Mouse (Mus musculus): ENCODE data around the gene Fbln2. TPM values are rescaled to one million over a fixed set of nuclear protein-coding genes. Genes with fewer than 3 reads are reported as not detected.

Fbln2 gene
- polyA plus RNA-seq, 1 experiment from 2014 or later = 34.4 TPM

- H3K27ac ChIP-seq (replicated peaks) = no peak overlapping the region
- no peak overlapping the region for H3K9ac ChIP-seq
- WGBS = 46% methylated on average over 9 of the region's 9 CpGs
- no peak for ATAC-seq (ENCODE audit: low read depth)
- no peak overlapping the region for H3K4me3 ChIP-seq
- H3K27me3 ChIP-seq = peaks cover 17% of the 10 kb centered on the region
- H3K4me1 ChIP-seq (replicated peaks) = peaks cover 27% of the 10 kb centered on the region
- H3K9me3 ChIP-seq = no peaks in the 10 kb centered on the region
- no peak overlapping the region for H3K4me2 ChIP-seq
- no peaks in the 10 kb centered on the region for H3K36me3 ChIP-seq
Measured at GRCm38 (mm10) chr6:91218445-91218844, 6.2 kb downstream of the Fbln2 start.

GRCm38 (mm10) chr6:91218871-91219270, 6.6 kb downstream of the Fbln2 start:
- H3K27ac ChIP-seq (replicated peaks) = no peak overlapping the region
- peaks cover 29% of the 10 kb centered on the region for H3K4me1 ChIP-seq (replicated peaks)
- no peaks in the 10 kb centered on the region for H3K36me3 ChIP-seq
- H3K9ac ChIP-seq = no peak overlapping the region
- H3K4me2 ChIP-seq = no peak overlapping the region
- WGBS = 71% methylated on average over 3 of the region's 3 CpGs
- H3K27me3 ChIP-seq = peaks cover 12% of the 10 kb centered on the region; the same call in 1 of the 2 replicates
- H3K9me3 ChIP-seq = no peaks in the 10 kb centered on the region
- H3K4me3 ChIP-seq = no peak overlapping the region
- ATAC-seq (ENCODE audit: low read depth) = no peak

GRCm38 (mm10) chr6:91220062-91220461, 7.8 kb downstream of the Fbln2 start:
- H3K9ac ChIP-seq = no peak overlapping the region
- no peaks in the 10 kb centered on the region for H3K36me3 ChIP-seq
- H3K9me3 ChIP-seq = no peaks in the 10 kb centered on the region
- H3K27me3 ChIP-seq = 0 out of 2 replicates have a peak, but pooled peaks cover 2% of the 10 kb centered on the region
- H3K27ac ChIP-seq (replicated peaks) = no peak overlapping the region
- peaks cover 32% of the 10 kb centered on the region for H3K4me1 ChIP-seq (replicated peaks)
- H3K4me2 ChIP-seq = no peak overlapping the region
- ATAC-seq (ENCODE audit: low read depth) = no peak
- H3K4me3 ChIP-seq = no peak overlapping the region

DNA sequence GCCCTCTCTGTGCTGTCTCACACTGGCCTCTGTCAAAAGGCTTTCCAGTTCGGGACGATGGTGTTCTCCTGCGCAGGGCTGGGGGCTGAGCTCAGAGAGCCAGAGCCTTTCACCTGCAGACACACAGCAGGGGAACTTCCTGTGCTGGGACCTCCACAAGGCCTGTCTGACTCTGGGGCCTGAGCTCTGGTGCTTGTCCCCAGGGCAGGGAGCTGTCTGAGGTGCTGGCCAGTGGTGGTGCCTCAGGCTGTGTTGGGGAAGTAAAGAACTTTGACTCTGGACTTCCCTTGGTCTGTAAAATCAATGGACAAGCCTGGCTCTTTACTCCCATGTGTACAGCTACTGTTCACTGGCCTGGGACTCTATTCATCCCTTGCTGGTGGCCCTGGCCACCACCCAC, 8.8 kb downstream of the Fbln2 start:
- Histone ChIP-seq H3K9ac (no peak overlapping the region), H3K27me3 (0 out of 2 replicates have a peak, but pooled peaks cover 2% of the 10 kb centered on the region), H3K27ac (replicated peaks) (no peak overlapping the region), H3K4me1 (replicated peaks) (peaks cover 28% of the 10 kb centered on the region), H3K9me3 (no peaks in the 10 kb centered on the region), H3K4me3 (no peak overlapping the region), H3K36me3 (no peaks in the 10 kb centered on the region), H3K4me2 (no peak overlapping the region)
- no peak for ATAC-seq (ENCODE audit: low read depth)
- 12% methylated on average over 3 of the region's 3 CpGs for WGBS

DNA sequence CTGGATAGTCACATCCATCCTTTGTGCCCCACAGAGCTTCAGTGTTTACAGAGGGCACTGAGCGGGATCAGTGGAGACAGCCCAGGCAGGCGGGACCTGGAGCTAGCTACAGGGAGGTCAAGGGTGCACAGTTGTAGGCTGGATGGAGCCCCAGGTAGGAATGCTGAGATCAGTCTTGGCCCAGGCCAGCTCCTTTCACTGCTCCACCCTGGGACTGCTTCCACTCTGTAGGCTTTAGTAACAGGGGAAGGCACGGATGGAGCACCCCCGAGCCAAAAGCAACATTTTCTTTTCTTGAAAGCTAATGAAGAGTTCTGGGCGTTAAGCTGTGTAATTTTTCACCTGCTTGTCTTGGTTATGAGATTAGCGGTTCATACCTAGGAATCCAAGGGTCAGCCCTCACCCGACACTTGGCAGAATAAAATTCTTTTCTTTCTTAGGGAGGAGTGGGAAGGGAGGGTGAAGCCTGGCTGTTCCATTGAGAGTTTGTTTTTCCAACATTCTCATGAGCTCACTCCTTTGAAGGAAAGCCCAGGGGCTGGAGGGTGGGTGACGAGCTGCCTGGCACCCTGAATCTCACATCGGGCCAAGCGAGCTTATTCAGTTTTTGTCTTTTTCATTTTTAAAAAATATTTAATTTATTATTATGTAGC, 10.6 kb downstream of the Fbln2 start:
- no peak overlapping the region for H3K27ac ChIP-seq (replicated peaks)
- 82% methylated on average over 10 of the region's 10 CpGs for WGBS
- H3K9ac ChIP-seq = no peak overlapping the region
- no peak overlapping the region for H3K4me2 ChIP-seq
- no peak overlapping the region for H3K4me3 ChIP-seq
- peaks cover 28% of the 10 kb centered on the region for H3K4me1 ChIP-seq (replicated peaks)
- ATAC-seq (ENCODE audit: low read depth) = 0 out of 2 replicates have a peak, but pooled peaks have one; percentile 29
- H3K9me3 ChIP-seq = no peaks in the 10 kb centered on the region
- no peaks in the 10 kb centered on the region for H3K36me3 ChIP-seq
- 0 out of 2 replicates have a peak, but pooled peaks cover 2% of the 10 kb centered on the region for H3K27me3 ChIP-seq

- Histone ChIP-seq H3K4me2 (no peak overlapping the region), H3K36me3 (no peaks in the 10 kb centered on the region), H3K27ac (replicated peaks) (no peak overlapping the region), H3K4me3 (no peak overlapping the region), H3K4me1 (replicated peaks) (peaks cover 18% of the 10 kb centered on the region), H3K9me3 (no peaks in the 10 kb centered on the region), H3K9ac (no peak overlapping the region), H3K27me3 (0 out of 2 replicates have a peak, but pooled peaks cover 2% of the 10 kb centered on the region)
- WGBS = 86% methylated on average over 6 of the region's 6 CpGs
- no peak for ATAC-seq (ENCODE audit: low read depth)
Measured at GRCm38 (mm10) chr6:91224939-91225338, 12.7 kb downstream of the Fbln2 start.

DNA sequence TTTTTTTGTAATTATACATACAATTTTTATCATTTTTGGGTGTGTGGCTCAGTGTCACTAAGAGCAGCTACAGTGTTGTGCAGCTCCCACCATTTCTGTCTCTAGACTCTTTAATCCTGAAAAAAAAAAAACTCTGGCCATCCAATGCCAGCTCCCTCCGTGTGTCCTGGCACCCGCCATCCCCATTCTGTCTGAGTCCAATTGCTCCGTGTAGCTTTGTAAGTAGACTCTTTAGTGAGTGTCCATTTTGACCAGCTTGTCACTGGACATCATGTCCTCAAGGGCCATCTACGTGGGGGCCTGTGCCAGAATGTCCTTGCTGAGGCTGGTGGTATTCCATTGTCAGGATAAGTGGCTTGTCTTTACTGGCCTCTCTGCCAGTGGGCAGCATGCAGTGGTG, 13.1 kb downstream of the Fbln2 start:
- H3K27ac ChIP-seq (replicated peaks) = no peak overlapping the region
- no peaks in the 10 kb centered on the region for H3K36me3 ChIP-seq
- no peak overlapping the region for H3K9ac ChIP-seq
- H3K27me3 ChIP-seq = 0 out of 2 replicates have a peak, but pooled peaks cover 2% of the 10 kb centered on the region
- no peak for ATAC-seq (ENCODE audit: low read depth)
- peaks cover 18% of the 10 kb centered on the region for H3K4me1 ChIP-seq (replicated peaks)
- 92% methylated on average over 4 of the region's 4 CpGs for WGBS
- no peak overlapping the region for H3K4me2 ChIP-seq
- H3K4me3 ChIP-seq = no peak overlapping the region
- H3K9me3 ChIP-seq = no peaks in the 10 kb centered on the region

- H3K4me3 ChIP-seq = no peak overlapping the region
- no peak for ATAC-seq (ENCODE audit: low read depth)
- 0 out of 2 replicates have a peak, but pooled peaks cover under 1% of the 10 kb centered on the region for H3K27me3 ChIP-seq
- no peak overlapping the region for H3K4me2 ChIP-seq
- peaks cover 18% of the 10 kb centered on the region for H3K4me1 ChIP-seq (replicated peaks)
- WGBS = 87% methylated on average over 1 of the region's 1 CpGs
- H3K27ac ChIP-seq (replicated peaks) = no peak overlapping the region
- H3K9me3 ChIP-seq = no peaks in the 10 kb centered on the region
- H3K36me3 ChIP-seq = no peaks in the 10 kb centered on the region
- H3K9ac ChIP-seq = no peak overlapping the region
Measured at GRCm38 (mm10) chr6:91226058-91226457, 13.8 kb downstream of the Fbln2 start.

GRCm38 (mm10) chr6:91228980-91229379, 16.7 kb downstream of the Fbln2 start:
- no peak overlapping the region for H3K27ac ChIP-seq (replicated peaks)
- ATAC-seq (ENCODE audit: low read depth) = no peak
- peaks cover 23% of the 10 kb centered on the region for H3K4me1 ChIP-seq (replicated peaks)
- no peak overlapping the region for H3K4me2 ChIP-seq
- WGBS = 70% methylated on average over 4 of the region's 4 CpGs
- H3K4me3 ChIP-seq = no peak overlapping the region
- no peaks in the 10 kb centered on the region for H3K9me3 ChIP-seq
- H3K36me3 ChIP-seq = no peaks in the 10 kb centered on the region
- no peaks in the 10 kb centered on the region for H3K27me3 ChIP-seq
- no peak overlapping the region for H3K9ac ChIP-seq

DNA sequence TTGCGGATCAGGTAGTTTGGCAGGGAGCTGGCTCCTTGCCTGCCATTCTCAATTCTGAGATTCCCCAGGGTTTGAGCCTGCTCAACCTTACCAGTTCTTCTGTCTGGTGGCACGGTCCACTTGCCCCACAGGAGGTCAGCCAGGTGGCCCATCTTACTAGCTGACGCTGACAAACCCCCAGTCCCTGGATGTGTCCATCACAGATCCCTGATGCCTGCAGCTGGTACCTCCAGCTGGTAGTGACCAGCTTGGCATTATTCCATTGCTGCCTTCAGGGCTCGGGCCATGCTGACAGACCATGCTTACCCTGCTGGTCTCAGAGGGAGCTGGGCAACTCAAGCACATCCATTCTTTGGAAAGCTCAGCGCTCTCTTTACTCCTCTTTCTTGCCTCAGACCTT, 18.7 kb downstream of the Fbln2 start:
- no peaks in the 10 kb centered on the region for H3K9me3 ChIP-seq
- ATAC-seq (ENCODE audit: low read depth) = no peak
- H3K9ac ChIP-seq = no peak overlapping the region
- no peak overlapping the region for H3K4me2 ChIP-seq
- no peaks in the 10 kb centered on the region for H3K36me3 ChIP-seq
- H3K27me3 ChIP-seq = no peaks in the 10 kb centered on the region
- no peak overlapping the region for H3K27ac ChIP-seq (replicated peaks)
- no peak overlapping the region for H3K4me3 ChIP-seq
- 80% methylated on average over 5 of the region's 5 CpGs for WGBS
- peaks cover 29% of the 10 kb centered on the region for H3K4me1 ChIP-seq (replicated peaks)

DNA sequence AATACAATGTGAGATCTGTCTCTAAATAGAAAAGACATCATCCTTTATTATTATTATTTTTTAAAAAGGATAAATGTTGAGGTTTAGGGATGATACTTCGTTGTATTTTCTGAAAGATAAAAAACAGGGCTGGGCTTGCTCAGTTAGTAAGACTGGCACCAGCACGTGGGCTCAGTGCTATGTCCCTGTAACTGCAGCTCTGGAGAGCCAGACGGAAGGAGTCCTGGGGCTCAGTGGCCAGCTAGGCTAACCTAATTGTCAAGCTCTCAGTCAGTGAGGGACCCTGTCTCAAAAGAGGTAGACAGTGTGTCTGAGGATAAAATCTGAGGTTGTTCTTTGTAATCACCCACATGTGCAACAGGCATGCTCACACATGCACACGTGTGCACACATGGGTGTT, 19.3 kb downstream of the Fbln2 start:
- Histone ChIP-seq H3K27ac (replicated peaks) (no peak overlapping the region), H3K9ac (no peak overlapping the region), H3K9me3 (no peaks in the 10 kb centered on the region), H3K4me3 (no peak overlapping the region), H3K4me2 (no peak overlapping the region), H3K4me1 (replicated peaks) (peaks cover 34% of the 10 kb centered on the region), H3K36me3 (no peaks in the 10 kb centered on the region), H3K27me3 (no peaks in the 10 kb centered on the region)
- 83% methylated on average over 4 of the region's 4 CpGs for WGBS
- no peak for ATAC-seq (ENCODE audit: low read depth)

DNA sequence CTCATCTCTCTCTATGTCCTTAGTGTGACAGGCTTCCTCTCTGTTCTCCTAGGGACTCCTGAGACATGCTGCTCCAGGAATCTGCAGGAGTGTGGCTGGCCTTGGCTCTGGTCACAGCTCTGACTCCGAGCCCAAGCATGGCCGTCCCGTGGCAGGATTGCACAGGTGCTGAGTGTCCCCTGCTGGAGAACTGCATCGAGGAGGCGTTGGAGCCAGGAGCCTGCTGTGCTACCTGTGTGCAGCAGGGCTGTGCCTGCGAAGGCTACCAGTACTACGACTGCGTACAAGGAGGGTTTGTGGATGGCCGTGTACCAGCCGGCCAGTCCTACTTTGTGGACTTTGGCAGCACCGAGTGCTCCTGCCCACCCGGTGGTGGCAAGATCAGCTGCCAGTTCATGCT, 20.8 kb downstream of the Fbln2 start:
- Histone ChIP-seq H3K36me3 (no peaks in the 10 kb centered on the region), H3K9me3 (no peaks in the 10 kb centered on the region), H3K27ac (replicated peaks) (no peak overlapping the region), H3K4me3 (no peak overlapping the region), H3K27me3 (no peaks in the 10 kb centered on the region), H3K9ac (no peak overlapping the region), H3K4me2 (no peak overlapping the region), H3K4me1 (replicated peaks) (peaks cover 35% of the 10 kb centered on the region)
- 89% methylated on average over 12 of the region's 12 CpGs for WGBS
- no peak for ATAC-seq (ENCODE audit: low read depth)

- no peaks in the 10 kb centered on the region for H3K36me3 ChIP-seq
- H3K4me3 ChIP-seq = no peak overlapping the region
- no peak overlapping the region for H3K9ac ChIP-seq
- peaks cover 35% of the 10 kb centered on the region for H3K4me1 ChIP-seq (replicated peaks)
- no peaks in the 10 kb centered on the region for H3K9me3 ChIP-seq
- no peak overlapping the region for H3K4me2 ChIP-seq
- ATAC-seq (ENCODE audit: low read depth) = no peak
- 60% methylated on average over 10 of the region's 10 CpGs for WGBS
- no peak overlapping the region for H3K27ac ChIP-seq (replicated peaks)
- H3K27me3 ChIP-seq = no peaks in the 10 kb centered on the region
Measured at GRCm38 (mm10) chr6:91233424-91234015, 21.3 kb downstream of the Fbln2 start.
